Mouse (Mus musculus): ENCODE data around the gene Sh3gl2. TPM values are rescaled to one million over a fixed set of nuclear protein-coding genes. Genes with fewer than 3 reads are reported as not detected.

Sh3gl2 gene
- polyA plus RNA-seq, 1 experiment, result 15.4 TPM

- no peaks in the 10 kb centered on the region for H3K27me3 ChIP-seq (ENCODE audit: control insufficient read depth, insufficient read depth, low read length)
- TF ChIP-seq CTCF (IDR thresholded peaks at IDR 0.05; ENCODE audit: control insufficient read depth, insufficient read depth, insufficient replicate concordance, low read depth, low read length) (no peak), POLR2A (IDR thresholded peaks at IDR 0.05; ENCODE audit: control insufficient read depth, low read depth, low read length) (no peak)
- no peak overlapping the region for H3K4me3 ChIP-seq (ENCODE audit: control insufficient read depth, low read depth, low read length)
- H3K36me3 ChIP-seq (ENCODE audit: control insufficient read depth, insufficient read depth, low read length), result no peaks in the 10 kb centered on the region
- H3K27ac ChIP-seq (ENCODE audit: control insufficient read depth, insufficient read depth, low read depth, low read length), result no peak overlapping the region
- H3K4me1 ChIP-seq (ENCODE audit: control insufficient read depth, insufficient read depth, low read length), result no peaks in the 10 kb centered on the region
These were observed 51.7 kb downstream of the Sh3gl2 start for GRCm38 (mm10) chr4:85256461-85257202.

GRCm38 (mm10) chr4:85257771-85258341, 52.9 kb downstream of the Sh3gl2 start:
- no peak overlapping the region for H3K4me3 ChIP-seq (ENCODE audit: control insufficient read depth, low read depth, low read length)
- TF ChIP-seq POLR2A (IDR thresholded peaks at IDR 0.05; ENCODE audit: control insufficient read depth, low read depth, low read length) (no peak), CTCF (IDR thresholded peaks at IDR 0.05; ENCODE audit: control insufficient read depth, insufficient read depth, insufficient replicate concordance, low read depth, low read length) (no peak)
- H3K36me3 ChIP-seq (ENCODE audit: control insufficient read depth, insufficient read depth, low read length), result no peaks in the 10 kb centered on the region
- H3K27me3 ChIP-seq (ENCODE audit: control insufficient read depth, insufficient read depth, low read length), result no peaks in the 10 kb centered on the region
- H3K27ac ChIP-seq (ENCODE audit: control insufficient read depth, insufficient read depth, low read depth, low read length), result no peak overlapping the region
- no peaks in the 10 kb centered on the region for H3K4me1 ChIP-seq (ENCODE audit: control insufficient read depth, insufficient read depth, low read length)

DNA sequence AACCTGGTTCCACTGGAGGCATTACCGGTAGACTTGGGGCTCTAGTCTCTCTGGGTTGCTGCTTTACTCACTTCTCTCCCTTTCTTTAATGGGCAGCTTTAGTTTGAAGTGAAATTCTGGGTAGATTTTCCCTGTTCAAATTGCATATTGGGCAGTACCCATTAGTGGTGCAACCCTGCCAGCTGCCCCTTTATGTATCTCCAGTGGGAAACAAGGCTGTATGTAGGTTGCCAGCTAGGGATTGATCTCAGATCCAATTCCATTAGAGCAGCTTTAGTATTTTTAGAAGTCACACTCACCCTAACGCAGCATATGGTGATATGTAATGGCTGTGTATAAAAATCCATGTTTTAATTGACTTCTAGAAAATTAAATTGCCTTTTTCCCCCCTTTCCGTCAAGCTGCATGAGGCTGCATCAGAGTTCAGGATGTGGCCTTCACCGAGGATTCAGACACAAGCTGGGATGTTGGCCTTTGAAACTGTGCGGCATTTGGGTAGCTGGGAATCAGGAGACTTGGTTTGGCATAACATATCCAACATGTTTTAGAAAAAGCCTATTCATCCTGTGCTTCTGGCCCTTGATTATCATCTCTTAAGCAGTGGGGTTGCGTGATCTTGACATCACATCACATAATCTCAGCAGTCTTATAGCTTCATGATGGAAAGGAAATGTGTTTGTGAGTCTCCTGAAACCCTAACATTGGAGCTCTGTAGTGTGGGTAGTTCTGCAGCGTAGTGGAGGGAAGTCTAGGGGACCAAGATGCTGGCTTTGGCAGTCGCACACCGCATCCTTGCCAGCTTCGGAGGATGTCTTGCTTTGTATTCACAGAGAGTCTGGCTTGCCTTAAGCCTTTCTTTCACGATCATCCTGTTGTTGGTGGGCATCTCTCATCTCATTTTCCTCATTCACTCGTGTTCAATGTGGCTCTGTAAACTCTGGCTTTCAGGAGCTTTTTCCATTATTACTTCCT, 56.0 kb downstream of the Sh3gl2 start:
- no peak for TF ChIP-seq CTCF (IDR thresholded peaks at IDR 0.05; ENCODE audit: control insufficient read depth, insufficient read depth, insufficient replicate concordance, low read depth, low read length)
- no peak for TF ChIP-seq POLR2A (IDR thresholded peaks at IDR 0.05; ENCODE audit: control insufficient read depth, low read depth, low read length)
- no peaks in the 10 kb centered on the region for H3K36me3 ChIP-seq (ENCODE audit: control insufficient read depth, insufficient read depth, low read length)
- H3K27ac ChIP-seq (ENCODE audit: control insufficient read depth, insufficient read depth, low read depth, low read length), result no peak overlapping the region
- no peak overlapping the region for H3K4me3 ChIP-seq (ENCODE audit: control insufficient read depth, low read depth, low read length)
- no peaks in the 10 kb centered on the region for H3K27me3 ChIP-seq (ENCODE audit: control insufficient read depth, insufficient read depth, low read length)
- no peaks in the 10 kb centered on the region for H3K4me1 ChIP-seq (ENCODE audit: control insufficient read depth, insufficient read depth, low read length)

- TF ChIP-seq CTCF (IDR thresholded peaks at IDR 0.05; ENCODE audit: control insufficient read depth, insufficient read depth, insufficient replicate concordance, low read depth, low read length), result no peak
- no peak for TF ChIP-seq POLR2A (IDR thresholded peaks at IDR 0.05; ENCODE audit: control insufficient read depth, low read depth, low read length)
- no peaks in the 10 kb centered on the region for H3K4me1 ChIP-seq (ENCODE audit: control insufficient read depth, insufficient read depth, low read length)
These were observed 57.2 kb downstream of the Sh3gl2 start for GRCm38 (mm10) chr4:85262146-85262545.

DNA sequence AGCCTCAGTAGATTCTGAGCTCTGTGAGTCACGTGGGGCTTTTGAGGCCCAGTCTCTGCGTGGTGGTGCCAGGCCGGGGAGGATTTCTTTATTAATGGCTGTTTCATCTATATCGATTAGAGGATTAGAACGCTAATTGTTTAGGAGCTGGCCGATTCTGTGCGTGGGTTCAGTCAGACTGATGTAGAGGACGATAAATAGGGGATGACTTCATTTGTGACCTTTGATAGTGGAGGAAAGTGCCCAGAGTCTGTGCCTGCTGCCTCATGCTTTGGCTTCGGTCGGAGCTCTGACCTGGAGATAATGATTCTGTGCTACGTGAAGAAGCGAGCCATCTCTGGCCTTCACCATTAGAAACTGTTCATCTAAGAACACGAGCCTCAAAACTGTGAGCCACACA, 57.7 kb downstream of the Sh3gl2 start:
- Histone ChIP-seq H3K36me3 (ENCODE audit: control insufficient read depth, insufficient read depth, low read length) (no peaks in the 10 kb centered on the region), H3K27me3 (ENCODE audit: control insufficient read depth, insufficient read depth, low read length) (no peaks in the 10 kb centered on the region), H3K4me3 (ENCODE audit: control insufficient read depth, low read depth, low read length) (no peak overlapping the region), H3K4me1 (ENCODE audit: control insufficient read depth, insufficient read depth, low read length) (no peaks in the 10 kb centered on the region), H3K27ac (ENCODE audit: control insufficient read depth, insufficient read depth, low read depth, low read length) (no peak overlapping the region)
- no peak for TF ChIP-seq CTCF (IDR thresholded peaks at IDR 0.05; ENCODE audit: control insufficient read depth, insufficient read depth, insufficient replicate concordance, low read depth, low read length)
- no peak for TF ChIP-seq POLR2A (IDR thresholded peaks at IDR 0.05; ENCODE audit: control insufficient read depth, low read depth, low read length)

More at GRCm38 (mm10) chr4:85262146-85262545, 57.2 kb downstream of the Sh3gl2 start:
- Histone ChIP-seq H3K4me3 (ENCODE audit: control insufficient read depth, low read depth, low read length) (no peak overlapping the region), H3K36me3 (ENCODE audit: control insufficient read depth, insufficient read depth, low read length) (no peaks in the 10 kb centered on the region), H3K27ac (ENCODE audit: control insufficient read depth, insufficient read depth, low read depth, low read length) (no peak overlapping the region), H3K27me3 (ENCODE audit: control insufficient read depth, insufficient read depth, low read length) (no peaks in the 10 kb centered on the region)

DNA sequence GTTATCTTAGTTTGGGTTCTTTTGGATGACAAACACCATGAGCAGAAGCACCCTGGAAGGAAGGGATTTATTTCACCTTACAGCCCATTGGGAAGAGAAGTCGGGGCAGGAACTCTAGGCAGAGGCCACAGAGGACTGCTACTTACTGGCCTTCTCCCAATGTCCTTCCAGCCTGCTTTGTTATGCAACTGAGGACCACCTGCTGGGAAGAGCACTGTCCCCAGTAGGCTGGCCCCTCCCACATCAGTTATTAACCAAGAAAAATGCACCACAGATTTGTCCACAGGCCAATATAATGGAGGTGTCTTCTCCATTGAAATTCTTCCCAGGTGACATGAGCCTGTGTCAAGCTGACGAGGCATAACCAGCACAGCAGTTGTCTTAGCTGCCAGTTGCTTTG, 62.5 kb downstream of the Sh3gl2 start:
- TF ChIP-seq POLR2A (IDR thresholded peaks at IDR 0.05; ENCODE audit: control insufficient read depth, low read depth, low read length) (no peak), CTCF (IDR thresholded peaks at IDR 0.05; ENCODE audit: control insufficient read depth, insufficient read depth, insufficient replicate concordance, low read depth, low read length) (no peak)
- Histone ChIP-seq H3K27me3 (ENCODE audit: control insufficient read depth, insufficient read depth, low read length) (no peaks in the 10 kb centered on the region), H3K4me3 (ENCODE audit: control insufficient read depth, low read depth, low read length) (no peak overlapping the region), H3K4me1 (ENCODE audit: control insufficient read depth, insufficient read depth, low read length) (no peaks in the 10 kb centered on the region), H3K36me3 (ENCODE audit: control insufficient read depth, insufficient read depth, low read length) (no peaks in the 10 kb centered on the region), H3K27ac (ENCODE audit: control insufficient read depth, insufficient read depth, low read depth, low read length) (no peak overlapping the region)

GRCm38 (mm10) chr4:85272877-85273276, 68.0 kb downstream of the Sh3gl2 start:
- no peaks in the 10 kb centered on the region for H3K4me1 ChIP-seq (ENCODE audit: control insufficient read depth, insufficient read depth, low read length)
- no peak overlapping the region for H3K4me3 ChIP-seq (ENCODE audit: control insufficient read depth, low read depth, low read length)
- TF ChIP-seq POLR2A (IDR thresholded peaks at IDR 0.05; ENCODE audit: control insufficient read depth, low read depth, low read length) (no peak), CTCF (IDR thresholded peaks at IDR 0.05; ENCODE audit: control insufficient read depth, insufficient read depth, insufficient replicate concordance, low read depth, low read length) (no peak)
- no peaks in the 10 kb centered on the region for H3K36me3 ChIP-seq (ENCODE audit: control insufficient read depth, insufficient read depth, low read length)
- H3K27me3 ChIP-seq (ENCODE audit: control insufficient read depth, insufficient read depth, low read length), result no peaks in the 10 kb centered on the region
- H3K27ac ChIP-seq (ENCODE audit: control insufficient read depth, insufficient read depth, low read depth, low read length), result no peak overlapping the region

All from testis, adult 2 months (tissue).